Mouse (Mus musculus) thymus, adult 2 months (tissue): Measurements from ENCODE around the gene Gal3st3.

Experiments used
- CTCF ChIP-seq: fragments of 200-500 bp; IDR thresholded peaks from 2 replicates; pipeline ENCODE4 v1.5.1; 2012; ENCODE audit warnings: mild to moderate bottlenecking, control low read depth, low read length, moderate library complexity, borderline replicate concordance; ENCODE audit not compliant: control insufficient read depth, poor library complexity, insufficient read depth; ENCODE audit errors: extremely low read depth
- POLR2A ChIP-seq: fragments of 200-500 bp; IDR thresholded peaks from 2 replicates; pipeline ENCODE4 v1.6.1; 2012; ENCODE audit warnings: mild to moderate bottlenecking, low read length, control low read depth, moderate library complexity; ENCODE audit not compliant: control insufficient read depth, poor library complexity, insufficient read depth; ENCODE audit errors: extremely low read depth

- TF ChIP-seq CTCF (no peak), POLR2A (no peak)
Measured at GRCm38 (mm10) chr19:5327970-5328369, 29.8 kb downstream of the Gal3st3 start.
